Mouse (Mus musculus) MEL (cell line): Measurements from ENCODE around the gene Notch2. TPM values are rescaled to one million over a fixed set of nuclear protein-coding genes. Genes with fewer than 3 reads are reported as not detected.

Source experiments
- DNase-seq: peaks from one replicate; pipeline ENCODE4 v3.0.0; 2011; ENCODE audit warnings: low read depth, low spot score
- H3K27ac ChIP-seq: 2 replicates; pipeline ENCODE4 v1.5.1; 2012; ENCODE audit warnings: low read depth, mild to moderate bottlenecking, control low read depth, low read length, moderate library complexity; ENCODE audit not compliant: control insufficient read depth
- H3K27me3 ChIP-seq, 2 experiments: fragments of 150-350 bp in 1 of 2; sonication (generic) in 1 of 2; 2 replicates each; pipeline ENCODE4 v1.6.1; 2012; ENCODE audit warnings: low read length in 2 of 2, mild to moderate bottlenecking in 2 of 2, improper control_type of control experiment in 1 of 2, moderate library complexity in 1 of 2; ENCODE audit not compliant: insufficient read depth in 2 of 2, control insufficient read depth in 1 of 2
- H3K36me3 ChIP-seq, 2 experiments: 2 replicates each; pipeline ENCODE4 v1.6.1; 2012 to 2014; ENCODE audit warnings: low read length in 2 of 2, improper control_type of control experiment in 1 of 2, inconsistent platforms in 1 of 2, mild to moderate bottlenecking in 1 of 2; ENCODE audit not compliant: insufficient read depth in 2 of 2, control insufficient read depth in 1 of 2
- H3K4me1 ChIP-seq, 2 experiments: fragments of 150-350 bp in 1 of 2; sonication (generic) in 1 of 2; 2 replicates each; pipeline ENCODE4 v1.6.1; 2012; ENCODE audit warnings: low read length in 2 of 2, improper control_type of control experiment in 1 of 2, mild to moderate bottlenecking in 1 of 2; ENCODE audit not compliant: insufficient read depth in 2 of 2, control insufficient read depth in 1 of 2
- H3K4me3 ChIP-seq, 2 experiments: fragments of 150-350 bp in 1 of 2; sonication (generic) in 1 of 2; 2 replicates each; pipeline ENCODE4 v1.5.1; 2012; ENCODE audit warnings: low read depth in 2 of 2, low read length in 2 of 2, mild to moderate bottlenecking in 2 of 2, moderate library complexity in 2 of 2, control low read depth in 1 of 2, improper control_type of control experiment in 1 of 2; ENCODE audit not compliant: control insufficient read depth in 1 of 2, insufficient read depth in 1 of 2
- H3K79me2 ChIP-seq: 2 replicates; pipeline ENCODE4 v1.6.1; 2012; ENCODE audit warnings: mild to moderate bottlenecking, low read length, moderate library complexity; ENCODE audit not compliant: control insufficient read depth, poor library complexity, insufficient read depth
- H3K9ac ChIP-seq: 2 replicates; pipeline ENCODE4 v1.6.1; 2012; ENCODE audit warnings: low read depth, mild to moderate bottlenecking, control low read depth, low read length, moderate library complexity; ENCODE audit not compliant: control insufficient read depth, poor library complexity, severe bottlenecking
- H3K9me3 ChIP-seq: fragments of 150-350 bp; sonication (generic); replicated peaks from 2 replicates; pipeline ENCODE4 v1.6.1; 2012; ENCODE audit warnings: mild to moderate bottlenecking, low read length, improper control_type of control experiment, moderate library complexity; ENCODE audit not compliant: insufficient read depth
- BHLHE40 ChIP-seq: IDR thresholded peaks from 2 replicates; pipeline ENCODE4 v1.6.1; 2012; ENCODE audit warnings: low read depth, mild to moderate bottlenecking, inconsistent platforms, low read length, improper control_type of control experiment, borderline replicate concordance
- CHD1 ChIP-seq: IDR thresholded peaks from 2 replicates; pipeline ENCODE4 v1.6.1; 2012; ENCODE audit warnings: low read depth, mild to moderate bottlenecking, inconsistent platforms, low read length, improper control_type of control experiment
- CTCF ChIP-seq, 3 experiments: IDR thresholded peaks in 2 of 3; conservative IDR thresholded peaks in 1 of 3; 2 replicates each; pipeline ENCODE4 v1.5.1; 2011 to 2012; ENCODE audit warnings: low read length in 3 of 3, low read depth in 2 of 3, mild to moderate bottlenecking in 2 of 3, improper control_type of control experiment in 1 of 3, inconsistent platforms in 1 of 3, mixed read lengths in 1 of 3, moderate library complexity in 1 of 3; ENCODE audit not compliant: control insufficient read depth in 1 of 3, insufficient read depth in 1 of 3, poor library complexity in 1 of 3, severe bottlenecking in 1 of 3
- ELF1 ChIP-seq: IDR thresholded peaks from 2 replicates; pipeline ENCODE4 v1.6.1; 2014; ENCODE audit warnings: low read depth, mild to moderate bottlenecking, inconsistent platforms, low read length, improper control_type of control experiment, moderate library complexity
- EP300 ChIP-seq, 2 experiments: IDR thresholded peaks; 2 replicates each; pipeline ENCODE4 v1.6.1; 2011; ENCODE audit warnings: improper control_type of control experiment in 2 of 2, low read length in 2 of 2, low read depth in 1 of 2, mild to moderate bottlenecking in 1 of 2
- GABPA ChIP-seq: IDR thresholded peaks from 2 replicates; pipeline ENCODE4 v1.6.1; 2012; ENCODE audit warnings: low read depth, mild to moderate bottlenecking, inconsistent platforms, low read length, improper control_type of control experiment, moderate library complexity
- HCFC1 ChIP-seq: IDR thresholded peaks from 2 replicates; pipeline ENCODE4 v1.6.1; 2012; ENCODE audit warnings: low read depth, mild to moderate bottlenecking, inconsistent platforms, low read length, improper control_type of control experiment, moderate library complexity
- JUND ChIP-seq: IDR thresholded peaks from 2 replicates; pipeline ENCODE4 v1.6.1; 2011; ENCODE audit warnings: low read depth, mild to moderate bottlenecking, improper control_type of control experiment, low read length
- MAFK ChIP-seq: IDR thresholded peaks from 2 replicates; pipeline ENCODE4 v1.6.1; 2011; ENCODE audit warnings: low read depth, mild to moderate bottlenecking, low read length, improper control_type of control experiment, borderline replicate concordance
- MEF2A ChIP-seq: IDR thresholded peaks from 2 replicates; pipeline ENCODE4 v1.6.1; 2014; ENCODE audit warnings: low read depth, mild to moderate bottlenecking, inconsistent platforms, low read length, improper control_type of control experiment; ENCODE audit not compliant: poor library complexity, insufficient replicate concordance, severe bottlenecking; ENCODE audit errors: extremely low read depth
- MXI1 ChIP-seq: IDR thresholded peaks from 2 replicates; pipeline ENCODE4 v1.6.1; 2011; ENCODE audit warnings: mild to moderate bottlenecking, low read depth, low read length, improper control_type of control experiment
- MYB ChIP-seq: IDR thresholded peaks from 2 replicates; pipeline ENCODE4 v1.6.1; 2011; ENCODE audit warnings: mild to moderate bottlenecking, low read depth, low read length, improper control_type of control experiment
- NELFE ChIP-seq: IDR thresholded peaks from 2 replicates; pipeline ENCODE4 v1.6.1; 2011; ENCODE audit warnings: low read depth, low read length, improper control_type of control experiment
- NRF1 ChIP-seq: IDR thresholded peaks from 2 replicates; pipeline ENCODE4 v1.6.1; 2014; ENCODE audit warnings: low read depth, mild to moderate bottlenecking, inconsistent platforms, low read length, improper control_type of control experiment, moderate library complexity; ENCODE audit not compliant: poor library complexity, insufficient read depth, severe bottlenecking
- POLR2A ChIP-seq, 2 experiments: IDR thresholded peaks; 2 replicates each; pipeline ENCODE4 v1.6.1; 2011 to 2012; ENCODE audit warnings: low read length in 2 of 2, mild to moderate bottlenecking in 2 of 2, control low read depth in 1 of 2, improper control_type of control experiment in 1 of 2, low read depth in 1 of 2, moderate library complexity in 1 of 2; ENCODE audit not compliant: control insufficient read depth in 1 of 2, insufficient read depth in 1 of 2, poor library complexity in 1 of 2
- POLR2AphosphoS5 ChIP-seq: IDR thresholded peaks from 2 replicates; pipeline ENCODE4 v1.6.1; 2012; ENCODE audit warnings: low read depth, borderline replicate concordance, mild to moderate bottlenecking, inconsistent platforms, low read length, moderate library complexity, mixed read lengths
- RAD21 ChIP-seq: IDR thresholded peaks from 2 replicates; pipeline ENCODE4 v1.6.1; 2011; ENCODE audit warnings: mild to moderate bottlenecking, low read depth, low read length, improper control_type of control experiment
- RCOR1 ChIP-seq: IDR thresholded peaks from 2 replicates; pipeline ENCODE4 v1.6.1; 2012; ENCODE audit warnings: low read depth, mild to moderate bottlenecking, inconsistent platforms, low read length, improper control_type of control experiment
- SIN3A ChIP-seq: IDR thresholded peaks from 2 replicates; pipeline ENCODE4 v1.6.1; 2012; ENCODE audit warnings: low read length, improper control_type of control experiment, inconsistent platforms
- TAL1 ChIP-seq: IDR thresholded peaks from 2 replicates; pipeline ENCODE4 v1.6.1; 2012; ENCODE audit warnings: mild to moderate bottlenecking, inconsistent platforms, low read length, moderate library complexity, mixed read lengths
- UBTF ChIP-seq: IDR thresholded peaks from 2 replicates; pipeline ENCODE4 v1.6.1; 2012; ENCODE audit warnings: low read depth, mild to moderate bottlenecking, inconsistent platforms, low read length, improper control_type of control experiment, moderate library complexity, borderline replicate concordance; ENCODE audit not compliant: insufficient read depth
- USF1 ChIP-seq: IDR thresholded peaks from 2 replicates; pipeline ENCODE4 v1.6.1; 2014; ENCODE audit warnings: low read depth, mild to moderate bottlenecking, inconsistent platforms, low read length, improper control_type of control experiment, moderate library complexity
- USF2 ChIP-seq, 2 experiments: IDR thresholded peaks; 2 replicates each; pipeline ENCODE4 v1.6.1; 2011 to 2012; ENCODE audit warnings: improper control_type of control experiment in 2 of 2, low read length in 2 of 2, borderline replicate concordance in 1 of 2, inconsistent platforms in 1 of 2, low read depth in 1 of 2, mild to moderate bottlenecking in 1 of 2; ENCODE audit not compliant: insufficient read depth in 1 of 2
- ZMIZ1 ChIP-seq: IDR thresholded peaks from 2 replicates; pipeline ENCODE4 v1.6.1; 2012; ENCODE audit warnings: low read depth, mild to moderate bottlenecking, inconsistent platforms, low read length, improper control_type of control experiment, moderate library complexity
- polyA plus RNA-seq, 2 experiments: library from polyadenylated mRNA; stranded (reverse) in 1 of 2; unstranded in 1 of 2; fragments of >175 nt in 1 of 2; fragments of >200 nt in 1 of 2; gene quantifications; 2 replicates each; pipeline versions ENCODE4 v1.2.1 to v1.2.4; 2012; ENCODE audit warnings: low replicate concordance in 2 of 2, low read depth in 1 of 2; ENCODE audit not compliant: insufficient read length in 2 of 2, insufficient read depth in 1 of 2, missing spikeins in 1 of 2
- total RNA-seq: library from RNA; depleted of rRNA; stranded (reverse); fragments of 300-350 nt; gene quantifications from 2 replicates; pipeline ENCODE4 v1.2.3, GENCODE M21; 2012

Notch2 gene
- total and polyA plus RNA-seq, 3 experiments = 16.2 to 36.6 (median 16.6) TPM

GRCm38 (mm10) chr3:98187777-98188176, 174.4 kb downstream of the Notch2 start:
- Histone ChIP-seq H3K9ac (no peak overlapping the region), H3K79me2 (no peaks in the 10 kb centered on the region), H3K4me3 (no peak overlapping the region), H3K9me3 (no peaks in the 10 kb centered on the region), H3K4me1 (no peaks in the 10 kb centered on the region), H3K36me3 (no peaks in the 10 kb centered on the region), H3K27me3 (peaks cover 2 to 6% of the 10 kb centered on the region in 2 experiments; a peak in 3 of 4 replicates), H3K27ac (no peak overlapping the region)
- no peak for DNase-seq
- no peak for TF ChIP-seq CTCF (IDR thresholded peaks at IDR 0.05 in 2 of 3, conservative IDR thresholded peaks at IDR 0.05 in 1 of 3; ENCODE audit: control insufficient read depth in 1 of 3, insufficient read depth in 1 of 3, low read depth in 2 of 3, low read length in 3 of 3, poor library complexity in 1 of 3, severe bottlenecking in 1 of 3)
- TF ChIP-seq ZMIZ1 = no peak
- no peak for TF ChIP-seq POLR2A (IDR thresholded peaks at IDR 0.05; ENCODE audit: control insufficient read depth in 1 of 2, insufficient read depth in 1 of 2, low read depth in 1 of 2, low read length in 2 of 2, poor library complexity in 1 of 2)
- no peak for TF ChIP-seq EP300 (IDR thresholded peaks at IDR 0.05; ENCODE audit: low read depth in 1 of 2, low read length in 2 of 2)
- no peak for TF ChIP-seq NELFE
- TF ChIP-seq USF2 (IDR thresholded peaks at IDR 0.05; ENCODE audit: borderline replicate concordance in 1 of 2, insufficient read depth in 1 of 2, low read depth in 1 of 2, low read length in 2 of 2) = no peak
- no peak for TF ChIP-seq MAFK
- no peak for TF ChIP-seq SIN3A
- no peak for TF ChIP-seq UBTF
- no peak for TF ChIP-seq NRF1
- TF ChIP-seq POLR2AphosphoS5 = no peak
- no peak for TF ChIP-seq GABPA
- TF ChIP-seq HCFC1 = no peak

DNA sequence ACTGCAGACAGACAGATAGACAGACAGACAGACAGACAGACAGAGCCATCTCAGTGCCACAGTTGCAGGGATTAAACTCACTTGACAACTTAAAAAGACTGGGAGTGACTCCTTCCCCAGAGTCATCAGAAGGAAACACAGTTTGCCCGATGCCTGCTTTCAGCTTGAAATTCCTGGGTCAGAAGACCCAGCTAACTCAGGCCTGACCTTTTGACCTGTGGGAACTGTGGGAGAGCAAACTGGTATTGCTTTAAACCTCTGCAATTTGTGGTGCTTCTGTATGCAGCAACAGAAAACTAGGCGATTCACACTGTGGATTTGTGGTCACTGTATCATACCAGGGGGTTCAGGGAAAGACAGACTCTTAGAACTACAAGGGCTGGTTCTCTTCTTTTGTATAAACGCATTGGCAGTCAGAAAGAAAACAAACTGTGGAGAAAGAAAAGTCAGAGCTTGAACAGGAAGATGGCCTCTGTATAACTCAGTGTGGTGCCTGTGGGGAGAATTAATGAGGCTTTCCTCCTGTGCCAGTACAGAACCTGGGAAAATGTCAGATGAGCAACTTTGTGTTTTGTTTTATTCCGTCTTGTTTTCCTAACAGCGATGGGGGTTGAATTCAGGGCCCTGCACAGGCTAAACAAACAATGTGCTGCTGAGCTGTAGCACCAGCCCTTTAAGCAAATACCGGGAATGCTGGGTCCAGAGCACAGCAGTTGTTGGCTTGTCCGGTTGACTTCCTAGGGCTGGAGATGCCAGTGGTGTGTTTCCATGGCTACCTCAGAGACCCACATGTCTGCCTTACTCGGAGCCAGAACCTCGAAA, 184.6 kb downstream of the Notch2 start:
- no peak overlapping the region for H3K9ac ChIP-seq
- no peak for DNase-seq
- H3K4me1 ChIP-seq = no peaks in the 10 kb centered on the region
- no peaks in the 10 kb centered on the region for H3K36me3 ChIP-seq
- TF ChIP-seq MEF2A (no peak), RCOR1 (no peak), NELFE (no peak), EP300 (IDR thresholded peaks at IDR 0.05; ENCODE audit: low read depth in 1 of 2, low read length in 2 of 2) (no peak), RAD21 (no peak), ELF1 (no peak), MYB (no peak), MXI1 (no peak), CHD1 (no peak), TAL1 (no peak), POLR2A (IDR thresholded peaks at IDR 0.05; ENCODE audit: control insufficient read depth in 1 of 2, insufficient read depth in 1 of 2, low read depth in 1 of 2, low read length in 2 of 2, poor library complexity in 1 of 2) (no peak), JUND (no peak), USF1 (no peak), ZMIZ1 (no peak), BHLHE40 (no peak)
- TF ChIP-seq, all 39 proteins: peak for 0
- Histone ChIP-seq H3K9me3 (no peaks in the 10 kb centered on the region), H3K79me2 (no peaks in the 10 kb centered on the region), H3K27ac (no peak overlapping the region), H3K27me3 (peaks cover 9 to 24% of the 10 kb centered on the region in 2 experiments), H3K4me3 (no peak overlapping the region)
